Mouse (Mus musculus): ENCODE measurements at regions not wholly inside any gene's neighbourhood (a gene's known extent, or its start where the extent isn't known, plus 50 kb on each side); places are given as distances from the start of the nearest gene placed in this dataset.

DNA sequence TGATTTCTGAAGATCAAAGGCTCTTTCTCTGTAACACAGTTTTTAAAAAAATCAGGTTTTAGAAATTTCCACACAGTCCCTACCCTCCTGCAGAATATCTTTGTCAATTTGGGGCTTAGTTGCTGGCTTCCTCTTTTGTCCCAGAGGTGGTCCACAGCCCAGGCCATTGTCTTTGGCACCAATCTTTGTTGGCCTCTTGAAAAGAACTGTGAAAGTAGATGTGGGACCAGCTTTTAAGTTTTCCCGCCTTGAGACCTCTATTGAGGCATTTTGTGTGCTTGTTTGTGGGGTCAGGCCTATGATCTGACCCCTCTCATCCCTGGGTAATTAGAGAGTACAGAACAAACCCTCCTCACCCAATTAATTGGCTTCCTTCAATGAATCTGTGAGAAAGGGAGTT lies 523.9 kb upstream of the Tnc start:
- no peak for ATAC-seq (replicated peaks; ENCODE audit: low FRiP score)
- no peak for DNase-seq (ENCODE audit: low spot score)
- H3K9ac ChIP-seq (ENCODE audit: low read depth, low read length) = no peak overlapping the region
- H3K27me3 ChIP-seq (replicated peaks; ENCODE audit: control insufficient read depth, insufficient read depth, low read length) = no peaks in the 10 kb centered on the region
- no peak overlapping the region for H3K27ac ChIP-seq (ENCODE audit: low read depth, low read length)
- H3K9me3 ChIP-seq (ENCODE audit: control insufficient read depth, low read length) = no peaks in the 10 kb centered on the region
- H3K4me2 ChIP-seq = no peak overlapping the region
- no peak overlapping the region for H3K4me3 ChIP-seq (ENCODE audit: low read depth, low read length)
- no peaks in the 10 kb centered on the region for H3K36me3 ChIP-seq (ENCODE audit: control insufficient read depth, insufficient read depth, low read length)
- 64% methylated on average over 1 of the region's 1 CpGs for WGBS
- H3K4me1 ChIP-seq (replicated peaks; ENCODE audit: control insufficient read depth, insufficient read depth, low read length) = no peaks in the 10 kb centered on the region

GRCm38 (mm10) chr4:64575901-64576300 lies 529.1 kb upstream of the Tnc start:
- Histone ChIP-seq H3K36me3 (ENCODE audit: control insufficient read depth, insufficient read depth, low read length) (no peaks in the 10 kb centered on the region), H3K4me3 (ENCODE audit: low read depth, low read length) (no peak overlapping the region), H3K4me1 (replicated peaks; ENCODE audit: control insufficient read depth, insufficient read depth, low read length) (no peaks in the 10 kb centered on the region), H3K27ac (ENCODE audit: low read depth, low read length) (no peak overlapping the region), H3K9me3 (ENCODE audit: control insufficient read depth, low read length) (no peaks in the 10 kb centered on the region), H3K27me3 (replicated peaks; ENCODE audit: control insufficient read depth, insufficient read depth, low read length) (no peaks in the 10 kb centered on the region), H3K9ac (ENCODE audit: low read depth, low read length) (no peak overlapping the region), H3K4me2 (no peak overlapping the region)
- 38% methylated on average over 1 of the region's 1 CpGs for WGBS
- no peak for ATAC-seq (replicated peaks; ENCODE audit: low FRiP score)
- no peak for DNase-seq (ENCODE audit: low spot score)

GRCm38 (mm10) chr4:64595014-64595599 lies 528.9 kb upstream of the Pappa start:
- Histone ChIP-seq H3K27ac (ENCODE audit: low read depth, low read length) (no peak overlapping the region), H3K9me3 (ENCODE audit: control insufficient read depth, low read length) (no peaks in the 10 kb centered on the region), H3K36me3 (ENCODE audit: control insufficient read depth, insufficient read depth, low read length) (no peaks in the 10 kb centered on the region), H3K4me1 (replicated peaks; ENCODE audit: control insufficient read depth, insufficient read depth, low read length) (no peaks in the 10 kb centered on the region), H3K9ac (ENCODE audit: low read depth, low read length) (no peak overlapping the region), H3K27me3 (replicated peaks; ENCODE audit: control insufficient read depth, insufficient read depth, low read length) (no peaks in the 10 kb centered on the region), H3K4me3 (ENCODE audit: low read depth, low read length) (no peak overlapping the region), H3K4me2 (no peak overlapping the region)
- DNase-seq (ENCODE audit: low spot score) = no peak
- 69% methylated on average over 8 of the region's 8 CpGs for WGBS
- no peak for ATAC-seq (replicated peaks; ENCODE audit: low FRiP score)

- Histone ChIP-seq H3K4me2 (no peak overlapping the region), H3K36me3 (ENCODE audit: control insufficient read depth, insufficient read depth, low read length) (no peaks in the 10 kb centered on the region), H3K9me3 (ENCODE audit: control insufficient read depth, low read length) (no peaks in the 10 kb centered on the region), H3K27me3 (replicated peaks; ENCODE audit: control insufficient read depth, insufficient read depth, low read length) (no peaks in the 10 kb centered on the region), H3K4me1 (replicated peaks; ENCODE audit: control insufficient read depth, insufficient read depth, low read length) (no peaks in the 10 kb centered on the region), H3K4me3 (ENCODE audit: low read depth, low read length) (no peak overlapping the region), H3K9ac (ENCODE audit: low read depth, low read length) (no peak overlapping the region), H3K27ac (ENCODE audit: low read depth, low read length) (no peak overlapping the region)
- DNase-seq (ENCODE audit: low spot score) (no peak), ATAC-seq (replicated peaks; ENCODE audit: low FRiP score) (no peak)
These were observed 525.5 kb upstream of the Pappa start for GRCm38 (mm10) chr4:64598465-64598864.

DNA sequence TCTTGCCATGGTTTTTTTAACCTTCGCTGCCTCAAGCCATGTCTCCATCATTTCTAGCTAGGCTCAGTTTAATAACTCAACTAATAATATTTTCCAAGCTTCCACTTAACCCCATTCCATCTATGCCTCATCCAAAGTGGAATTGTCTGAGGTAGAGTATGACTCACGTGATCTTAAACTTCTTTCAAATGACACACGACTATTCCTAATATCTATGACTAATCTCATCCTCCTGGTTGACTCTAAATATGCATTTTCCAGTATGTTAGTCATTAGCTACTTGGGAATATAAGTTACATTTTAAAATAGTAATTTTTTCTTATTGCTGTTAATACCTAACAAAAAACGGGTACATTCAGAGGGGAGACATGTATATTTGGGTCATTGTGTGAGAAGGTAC lies 524.8 kb upstream of the Pappa start:
- no peak overlapping the region for H3K4me3 ChIP-seq (ENCODE audit: low read depth, low read length)
- no peaks in the 10 kb centered on the region for H3K36me3 ChIP-seq (ENCODE audit: control insufficient read depth, insufficient read depth, low read length)
- no peaks in the 10 kb centered on the region for H3K27me3 ChIP-seq (replicated peaks; ENCODE audit: control insufficient read depth, insufficient read depth, low read length)
- no peak overlapping the region for H3K4me2 ChIP-seq
- no peaks in the 10 kb centered on the region for H3K4me1 ChIP-seq (replicated peaks; ENCODE audit: control insufficient read depth, insufficient read depth, low read length)
- no peak for ATAC-seq (replicated peaks; ENCODE audit: low FRiP score)
- no peaks in the 10 kb centered on the region for H3K9me3 ChIP-seq (ENCODE audit: control insufficient read depth, low read length)
- H3K27ac ChIP-seq (ENCODE audit: low read depth, low read length) = no peak overlapping the region
- 76% methylated on average over 4 of the region's 4 CpGs for WGBS
- no peak for DNase-seq (ENCODE audit: low spot score)
- H3K9ac ChIP-seq (ENCODE audit: low read depth, low read length) = no peak overlapping the region

GRCm38 (mm10) chr4:64622771-64623170 lies 501.2 kb upstream of the Pappa start:
- H3K4me1 ChIP-seq (replicated peaks; ENCODE audit: control insufficient read depth, insufficient read depth, low read length) = no peaks in the 10 kb centered on the region
- no peaks in the 10 kb centered on the region for H3K27me3 ChIP-seq (replicated peaks; ENCODE audit: control insufficient read depth, insufficient read depth, low read length)
- ATAC-seq (replicated peaks; ENCODE audit: low FRiP score) (no peak), DNase-seq (ENCODE audit: low spot score) (no peak)
- no peaks in the 10 kb centered on the region for H3K9me3 ChIP-seq (ENCODE audit: control insufficient read depth, low read length)
- H3K4me3 ChIP-seq (ENCODE audit: low read depth, low read length) = no peak overlapping the region
- H3K36me3 ChIP-seq (ENCODE audit: control insufficient read depth, insufficient read depth, low read length) = no peaks in the 10 kb centered on the region
- H3K9ac ChIP-seq (ENCODE audit: low read depth, low read length) = no peak overlapping the region
- H3K4me2 ChIP-seq = no peak overlapping the region
- H3K27ac ChIP-seq (ENCODE audit: low read depth, low read length) = no peak overlapping the region

DNA sequence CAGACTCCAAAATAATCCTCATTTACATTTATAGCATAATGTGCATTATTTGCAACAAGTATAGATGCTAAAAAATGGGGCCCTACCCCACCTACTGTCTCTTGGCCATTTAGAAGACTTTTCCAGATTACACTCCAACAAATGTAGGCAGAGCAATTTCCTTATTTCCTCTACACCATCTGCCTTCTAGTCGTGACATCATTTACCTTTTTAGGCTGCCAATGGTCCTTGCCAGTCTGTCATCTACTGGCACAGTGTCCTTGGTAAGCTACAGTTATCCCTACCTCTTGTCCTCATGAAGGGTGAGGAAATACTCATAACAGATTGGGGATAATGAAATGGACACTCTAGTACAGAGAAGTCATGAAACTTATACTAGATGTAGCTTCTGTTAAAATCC lies 491.8 kb upstream of the Pappa start:
- H3K4me3 ChIP-seq (ENCODE audit: low read depth, low read length) = no peak overlapping the region
- no peak overlapping the region for H3K9ac ChIP-seq (ENCODE audit: low read depth, low read length)
- no peak overlapping the region for H3K4me2 ChIP-seq
- WGBS = 50% methylated on average over 1 of the region's 1 CpGs
- no peaks in the 10 kb centered on the region for H3K4me1 ChIP-seq (replicated peaks; ENCODE audit: control insufficient read depth, insufficient read depth, low read length)
- no peak overlapping the region for H3K27ac ChIP-seq (ENCODE audit: low read depth, low read length)
- ATAC-seq (replicated peaks; ENCODE audit: low FRiP score) (no peak), DNase-seq (ENCODE audit: low spot score) (no peak)
- H3K27me3 ChIP-seq (replicated peaks; ENCODE audit: control insufficient read depth, insufficient read depth, low read length) = no peaks in the 10 kb centered on the region
- H3K9me3 ChIP-seq (ENCODE audit: control insufficient read depth, low read length) = no peaks in the 10 kb centered on the region
- H3K36me3 ChIP-seq (ENCODE audit: control insufficient read depth, insufficient read depth, low read length) = no peaks in the 10 kb centered on the region

- Histone ChIP-seq H3K27me3 (replicated peaks; ENCODE audit: control insufficient read depth, insufficient read depth, low read length) (no peaks in the 10 kb centered on the region), H3K4me3 (ENCODE audit: low read depth, low read length) (no peak overlapping the region), H3K4me1 (replicated peaks; ENCODE audit: control insufficient read depth, insufficient read depth, low read length) (no peaks in the 10 kb centered on the region), H3K9ac (ENCODE audit: low read depth, low read length) (no peak overlapping the region), H3K9me3 (ENCODE audit: control insufficient read depth, low read length) (no peaks in the 10 kb centered on the region), H3K4me2 (no peak overlapping the region), H3K27ac (ENCODE audit: low read depth, low read length) (no peak overlapping the region), H3K36me3 (ENCODE audit: control insufficient read depth, insufficient read depth, low read length) (no peaks in the 10 kb centered on the region)
- DNase-seq (ENCODE audit: low spot score) (no peak), ATAC-seq (replicated peaks; ENCODE audit: low FRiP score) (no peak)
- 73% methylated on average over 2 of the region's 2 CpGs for WGBS
These were observed 488.6 kb upstream of the Pappa start for GRCm38 (mm10) chr4:64635256-64635962.

DNA sequence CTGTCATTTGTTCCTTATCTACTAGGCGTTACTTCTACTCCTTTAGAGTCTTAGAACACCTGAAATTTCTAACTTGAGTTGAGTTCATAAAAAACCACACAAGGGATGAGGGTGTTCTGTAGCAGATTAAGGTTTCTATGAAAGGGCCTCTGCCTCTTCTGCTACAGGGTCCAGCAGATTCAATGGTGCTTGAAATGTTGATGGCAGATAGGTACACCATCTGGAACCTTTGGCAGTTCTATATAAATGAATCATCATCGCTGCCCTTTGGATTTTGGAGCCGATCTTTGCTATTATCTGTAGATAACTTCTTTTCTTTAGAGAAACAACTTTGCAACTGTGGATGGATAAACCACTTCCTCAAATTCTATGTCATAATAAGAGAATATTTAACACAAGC lies 483.9 kb upstream of the Pappa start:
- Histone ChIP-seq H3K27ac (ENCODE audit: low read depth, low read length) (no peak overlapping the region), H3K9me3 (ENCODE audit: control insufficient read depth, low read length) (no peaks in the 10 kb centered on the region), H3K4me2 (no peak overlapping the region), H3K4me1 (replicated peaks; ENCODE audit: control insufficient read depth, insufficient read depth, low read length) (no peaks in the 10 kb centered on the region), H3K36me3 (ENCODE audit: control insufficient read depth, insufficient read depth, low read length) (no peaks in the 10 kb centered on the region), H3K27me3 (replicated peaks; ENCODE audit: control insufficient read depth, insufficient read depth, low read length) (no peaks in the 10 kb centered on the region), H3K9ac (ENCODE audit: low read depth, low read length) (no peak overlapping the region), H3K4me3 (ENCODE audit: low read depth, low read length) (no peak overlapping the region)
- ATAC-seq (replicated peaks; ENCODE audit: low FRiP score) (no peak), DNase-seq (ENCODE audit: low spot score) (no peak)
- 71% methylated on average over 3 of the region's 3 CpGs for WGBS

All from liver, embryonic 11.5 days (tissue).